Mouse (Mus musculus) kidney, adult 2 months (tissue): ENCODE measurements around the gene Kcnh1. TPM values are rescaled to one million over a fixed set of nuclear protein-coding genes. Genes with fewer than 3 reads are reported as not detected.

Source experiments
- DNase-seq: peaks from one replicate; pipeline ENCODE4 v3.0.0; 2021
- H3K27ac ChIP-seq: fragments of 200-500 bp; 2 replicates; pipeline ENCODE4 v1.5.1; 2012; ENCODE audit warnings: low read depth, low read length, control low read depth, inconsistent platforms; ENCODE audit not compliant: insufficient read depth
- H3K27me3 ChIP-seq: fragments of 200-500 bp; replicated peaks from 2 replicates; pipeline ENCODE4 v1.6.1; 2012; ENCODE audit warnings: mild to moderate bottlenecking, moderate library complexity, low read length, inconsistent platforms; ENCODE audit not compliant: control insufficient read depth, insufficient read depth
- H3K36me3 ChIP-seq: fragments of 200-500 bp; 2 replicates; pipeline ENCODE4 v1.6.1; 2012; ENCODE audit warnings: mild to moderate bottlenecking, moderate library complexity, low read length, inconsistent platforms; ENCODE audit not compliant: control insufficient read depth, insufficient read depth
- H3K4me1 ChIP-seq: fragments of 200-500 bp; 2 replicates; pipeline ENCODE4 v1.6.1; 2011; ENCODE audit warnings: low read length; ENCODE audit not compliant: control insufficient read depth, insufficient read depth
- H3K4me3 ChIP-seq: fragments of 200-500 bp; 2 replicates; pipeline ENCODE4 v1.5.1; 2011; ENCODE audit warnings: mild to moderate bottlenecking, low read depth, low read length, control low read depth; ENCODE audit not compliant: insufficient read depth
- CTCF ChIP-seq: fragments of 200-500 bp; conservative IDR thresholded peaks from 2 replicates; pipeline ENCODE4 v1.5.1; 2011; ENCODE audit warnings: low read depth, mild to moderate bottlenecking, control low read depth, low read length, moderate library complexity, mixed read lengths; ENCODE audit not compliant: insufficient read depth, insufficient read length
- POLR2A ChIP-seq: fragments of 200-500 bp; IDR thresholded peaks from one replicate; pipeline ENCODE4 v1.6.1; 2011; ENCODE audit warnings: low read depth, low read length, control low read depth
- WGBS: fragments of 180-500 bp; shearing (Covaris S2); methylation state at CpG from one replicate; pipeline ENCODE4 v1.1.7; 2018; 5-methylcytosine and 5-hydroxymethylcytosine counted together
- polyA plus RNA-seq: library from polyadenylated mRNA; depleted of rRNA; stranded (reverse); fragments of >200 nt; gene quantifications from 2 replicates; pipeline ENCODE4 v1.2.3, GENCODE M21; 2012

The Kcnh1 gene
- polyA plus RNA-seq, 1 experiment, result 0.52 TPM

DNA sequence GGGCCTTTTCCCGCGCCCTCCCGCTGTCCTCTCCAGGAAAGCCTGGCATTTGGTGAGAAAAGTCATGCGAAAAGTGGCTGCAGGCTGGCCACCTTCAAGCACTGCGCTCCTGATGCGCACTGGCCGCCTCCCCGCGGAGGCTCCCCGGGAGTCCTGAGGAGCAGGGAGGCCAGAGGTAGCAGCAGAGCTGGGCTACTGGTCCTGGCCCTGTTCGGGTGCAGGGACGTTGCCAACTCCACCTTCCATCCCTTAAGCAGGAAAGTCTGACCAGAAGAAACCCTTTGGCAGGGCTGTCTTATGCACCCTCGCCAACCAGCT, 707 bp downstream of the Kcnh1 start:
- Histone ChIP-seq H3K27ac (no peak overlapping the region), H3K4me1 (no peaks in the 10 kb centered on the region), H3K27me3 (no peaks in the 10 kb centered on the region), H3K4me3 (no peak overlapping the region), H3K36me3 (no peaks in the 10 kb centered on the region)
- TF ChIP-seq CTCF, result no peak
- DNase-seq, result peak; percentile 3
- 6% methylated on average over 13 of the region's 13 CpGs for WGBS

GRCm38 (mm10) chr1:192191859-192192258, 1.3 kb downstream of the Kcnh1 start:
- Histone ChIP-seq H3K4me3 (no peak overlapping the region), H3K36me3 (no peaks in the 10 kb centered on the region), H3K27me3 (no peaks in the 10 kb centered on the region), H3K4me1 (no peaks in the 10 kb centered on the region), H3K27ac (no peak overlapping the region)
- no peak for TF ChIP-seq POLR2A
- no peak for TF ChIP-seq CTCF
- WGBS, result 66% methylated on average over 8 of the region's 8 CpGs
- DNase-seq, result no peak

- Histone ChIP-seq H3K27ac (no peak overlapping the region), H3K4me3 (no peak overlapping the region), H3K27me3 (no peaks in the 10 kb centered on the region), H3K4me1 (no peaks in the 10 kb centered on the region), H3K36me3 (no peaks in the 10 kb centered on the region)
- no peak for TF ChIP-seq POLR2A
- no peak for TF ChIP-seq CTCF
- WGBS, result 79% methylated on average over 9 of the region's 9 CpGs
- no peak for DNase-seq
These were observed 2.1 kb downstream of the Kcnh1 start for GRCm38 (mm10) chr1:192192710-192193109.

DNA sequence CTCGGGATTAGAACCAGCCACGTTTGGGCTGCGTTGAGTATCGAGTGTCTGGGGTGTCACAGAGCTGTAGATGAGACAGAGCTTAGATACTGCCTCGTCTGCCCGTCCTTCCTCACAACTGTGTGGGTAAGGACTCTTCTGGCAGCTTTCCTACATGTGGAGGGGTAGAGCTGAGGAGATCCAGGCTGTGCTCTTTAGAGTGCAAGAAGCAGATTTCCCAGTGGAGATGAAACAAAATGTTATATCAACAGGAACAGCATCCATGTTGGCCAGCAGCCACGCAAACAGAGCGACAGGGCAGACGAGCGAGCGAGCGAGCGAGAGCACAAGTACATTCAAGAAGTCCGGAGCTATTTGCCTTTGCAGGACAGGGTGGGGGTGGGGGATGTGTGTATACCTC, 3.1 kb downstream of the Kcnh1 start:
- TF ChIP-seq POLR2A (no peak), CTCF (no peak)
- Histone ChIP-seq H3K27ac (no peak overlapping the region), H3K4me1 (no peaks in the 10 kb centered on the region), H3K36me3 (no peaks in the 10 kb centered on the region), H3K27me3 (no peaks in the 10 kb centered on the region), H3K4me3 (no peak overlapping the region)
- 82% methylated on average over 14 of the region's 14 CpGs for WGBS
- DNase-seq, result no peak

DNA sequence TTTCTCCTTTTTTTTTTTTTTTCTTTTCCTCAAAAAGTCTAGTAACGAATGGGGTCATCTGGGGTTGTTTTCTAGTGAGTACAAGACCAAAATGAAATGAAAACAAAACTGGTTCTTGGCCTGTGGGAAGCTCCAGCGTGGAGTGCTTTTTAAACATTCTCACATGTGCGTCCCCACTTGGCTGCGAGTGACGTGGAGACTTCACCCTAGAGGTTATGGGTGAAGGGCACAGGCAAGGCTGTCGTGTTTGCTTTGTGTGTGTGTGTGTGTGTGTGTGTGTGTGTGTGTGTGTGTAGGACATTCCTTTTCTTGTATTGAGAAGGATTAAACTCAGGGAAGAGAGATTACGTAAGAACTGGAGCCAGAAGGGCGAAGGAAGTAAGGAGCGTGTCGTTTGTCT, 6.9 kb downstream of the Kcnh1 start:
- TF ChIP-seq POLR2A (no peak), CTCF (no peak)
- Histone ChIP-seq H3K27me3 (no peaks in the 10 kb centered on the region), H3K27ac (no peak overlapping the region), H3K4me3 (no peak overlapping the region), H3K4me1 (no peaks in the 10 kb centered on the region), H3K36me3 (no peaks in the 10 kb centered on the region)
- no peak for DNase-seq
- WGBS, result 52% methylated on average over 10 of the region's 10 CpGs

DNA sequence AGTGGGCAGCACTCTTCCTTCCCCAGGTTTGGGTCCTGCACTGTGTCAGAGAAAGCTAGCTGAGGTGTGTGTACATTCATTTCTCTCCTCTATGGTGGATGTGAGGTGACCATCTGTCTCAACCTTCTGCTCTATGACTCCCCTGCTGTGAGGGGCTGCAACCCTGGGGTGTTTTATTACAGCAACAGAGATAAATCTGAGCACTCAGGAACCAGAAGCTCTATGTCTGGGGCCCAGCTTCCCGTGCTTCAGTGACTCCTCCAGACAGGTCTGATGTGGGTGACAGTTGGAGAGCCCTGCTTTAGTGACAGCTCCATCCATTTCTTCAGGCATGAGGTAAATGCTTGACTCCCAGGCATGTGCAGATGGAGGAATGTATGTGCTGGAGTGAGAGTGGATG, 12.4 kb downstream of the Kcnh1 start:
- Histone ChIP-seq H3K4me3 (no peak overlapping the region), H3K36me3 (no peaks in the 10 kb centered on the region), H3K27ac (no peak overlapping the region), H3K27me3 (no peaks in the 10 kb centered on the region), H3K4me1 (no peaks in the 10 kb centered on the region)
- no peak for DNase-seq
- TF ChIP-seq CTCF (no peak), POLR2A (no peak)
- WGBS, result 12% methylated on average over 1 of the region's 1 CpGs

GRCm38 (mm10) chr1:192207956-192208355, 17.4 kb downstream of the Kcnh1 start:
- WGBS, result 41% methylated on average over 5 of the region's 5 CpGs
- no peak for DNase-seq
- Histone ChIP-seq H3K4me1 (no peaks in the 10 kb centered on the region), H3K4me3 (no peak overlapping the region), H3K36me3 (no peaks in the 10 kb centered on the region), H3K27me3 (no peaks in the 10 kb centered on the region), H3K27ac (no peak overlapping the region)
- TF ChIP-seq CTCF (no peak), POLR2A (no peak)

- Histone ChIP-seq H3K27me3 (no peaks in the 10 kb centered on the region), H3K4me3 (no peak overlapping the region), H3K36me3 (no peaks in the 10 kb centered on the region), H3K27ac (no peak overlapping the region), H3K4me1 (no peaks in the 10 kb centered on the region)
- DNase-seq, result no peak
- WGBS, result 58% methylated on average over 2 of the region's 2 CpGs
- TF ChIP-seq CTCF (no peak), POLR2A (no peak)
These were observed 21.9 kb downstream of the Kcnh1 start for GRCm38 (mm10) chr1:192212448-192212847.
